8 mouse cellular contexts compared by ENCODE assay signal in the genomic region with DNA sequence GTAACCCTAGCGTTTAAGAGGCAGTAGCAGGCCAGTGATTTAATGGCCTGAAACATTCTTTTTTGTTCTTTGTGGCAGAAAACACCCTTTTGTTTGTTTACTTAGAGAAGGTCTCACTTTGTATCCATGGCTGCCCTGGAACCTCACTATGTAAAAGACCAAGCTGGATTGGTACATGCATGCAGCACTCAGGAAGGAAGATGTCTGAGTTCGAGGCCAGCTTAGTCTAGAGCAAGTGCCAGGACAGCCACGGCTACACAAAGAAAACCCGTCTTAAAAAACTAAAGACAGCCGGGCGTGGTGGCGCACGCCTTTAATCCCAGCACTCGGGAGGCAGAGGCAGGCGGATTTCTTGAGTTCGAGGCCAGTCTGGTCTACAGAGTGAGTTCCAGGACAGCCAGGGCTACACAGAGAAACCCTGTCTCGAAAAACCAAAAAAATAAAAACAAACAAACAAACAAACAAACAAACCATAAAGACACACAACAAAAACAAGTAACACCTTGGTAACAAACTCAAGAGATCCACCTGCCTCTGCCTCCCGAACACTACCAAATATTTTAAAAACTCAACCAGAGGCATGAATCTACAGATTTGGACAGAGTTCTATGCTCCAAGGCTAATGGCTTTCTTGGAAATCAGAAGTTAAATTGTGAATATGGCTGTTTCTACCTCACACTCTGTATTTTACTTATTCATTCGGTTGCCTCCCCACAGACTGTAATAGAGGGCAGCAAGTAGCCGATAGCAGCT. TPM values are rescaled to one million over a fixed set of nuclear protein-coding genes. Genes with fewer than 3 reads are reported as not detected.
DNase-seq lines count a peak whose midpoint lies in the region; ATAC-seq and TF ChIP-seq lines count a peak whose summit lies in the region.

No protein-coding gene starts in this region.

- peaks cover 41% of the 10 kb centered on the region for H3K79me2 ChIP-seq in MEL (ENCODE audit: control insufficient read depth, insufficient read depth, low read length, poor library complexity)

- no peak for TF ChIP-seq CTCF in heart, postnatal 0 days (IDR thresholded peaks at IDR 0.05; ENCODE audit: low read depth)
- TF ChIP-seq CTCF in MEL (IDR thresholded peaks at IDR 0.05 in 2 of 3, conservative IDR thresholded peaks at IDR 0.05 in 1 of 3; ENCODE audit: control insufficient read depth in 1 of 3, insufficient read depth in 1 of 3, low read depth in 2 of 3, low read length in 3 of 3, poor library complexity in 1 of 3, severe bottlenecking in 1 of 3), result no peak

- H3K9ac ChIP-seq in heart, postnatal 0 days (replicated peaks; ENCODE audit: low read depth, low read length), result peak overlapping the region; percentile 55
- peak overlapping the region; percentile 75 for H3K9ac ChIP-seq in MEL (ENCODE audit: control insufficient read depth, low read depth, low read length, poor library complexity, severe bottlenecking)
- H3K9ac ChIP-seq in midbrain, embryonic 11.5 days (ENCODE audit: low read length), result peak overlapping the region; percentile 80

- TF ChIP-seq EP300 in heart, postnatal 0 days (IDR thresholded peaks at IDR 0.05; ENCODE audit: low read depth), result no peak
- no peak for TF ChIP-seq EP300 in MEL (IDR thresholded peaks at IDR 0.05; ENCODE audit: low read depth in 1 of 2, low read length in 2 of 2)

- ATAC-seq in heart, postnatal 0 days (ENCODE audit: insufficient read depth, low read depth), result no peak
- no peak for ATAC-seq in midbrain, embryonic 11.5 days (ENCODE audit: low FRiP score)

- peak overlapping the region; percentile 62 for H3K4me2 ChIP-seq in heart, postnatal 0 days (ENCODE audit: low read depth, low read length)
- H3K4me2 ChIP-seq in midbrain, embryonic 11.5 days, result peak overlapping the region; percentile 54

- 76% methylated on average over 15 of the region's 15 CpGs for WGBS in heart, postnatal 0 days
- 81% methylated on average over 15 of the region's 15 CpGs for WGBS in hindbrain, embryonic 10.5 days
- WGBS in midbrain, embryonic 11.5 days, result 81% methylated on average over 15 of the region's 15 CpGs

- peak overlapping the region; percentile 74 for H3K4me3 ChIP-seq in heart, postnatal 0 days (ENCODE audit: low read depth, low read length)
- peak overlapping the region; percentile 66 for H3K4me3 ChIP-seq in MEL (ENCODE audit: control insufficient read depth in 1 of 2, insufficient read depth in 1 of 2, low read depth in 2 of 2, low read length in 2 of 2)
- H3K4me3 ChIP-seq in hindbrain, embryonic 10.5 days, result peak overlapping the region; percentile 75
- H3K4me3 ChIP-seq in midbrain, embryonic 11.5 days (ENCODE audit: low read depth, low read length), result peak overlapping the region; percentile 60

- no peak for TF ChIP-seq RAD21 in MEL (IDR thresholded peaks at IDR 0.05; ENCODE audit: low read depth, low read length)

- TF ChIP-seq POLR2A in MEL (IDR thresholded peaks at IDR 0.05; ENCODE audit: control insufficient read depth in 1 of 2, insufficient read depth in 1 of 2, low read depth in 1 of 2, low read length in 2 of 2, poor library complexity in 1 of 2), result no peak

- no peaks in the 10 kb centered on the region for H3K27me3 ChIP-seq in heart, postnatal 0 days (ENCODE audit: control insufficient read depth, insufficient read depth, low read length)
- H3K27me3 ChIP-seq in MEL (ENCODE audit: control insufficient read depth in 1 of 2, insufficient read depth in 2 of 2, low read length in 2 of 2), result no peaks in the 10 kb centered on the region
- no peaks in the 10 kb centered on the region for H3K27me3 ChIP-seq in hindbrain, embryonic 10.5 days (ENCODE audit: insufficient read depth, poor library complexity, severe bottlenecking)
- H3K27me3 ChIP-seq in midbrain, embryonic 11.5 days (ENCODE audit: control insufficient read depth, insufficient read depth, low read length), result no peaks in the 10 kb centered on the region

- DNase-seq in heart, postnatal 0 days (ENCODE audit: low spot score), result no peak
- DNase-seq in heart, adult 9 months (ENCODE audit: low spot score in 2 of 2), result no peak
- peak; percentile 67 for DNase-seq in MEL (ENCODE audit: low read depth, low spot score)
- no peak for DNase-seq in hindbrain, embryonic 10.5 days (ENCODE audit: low spot score)
- DNase-seq in midbrain, embryonic 11.5 days (ENCODE audit: low spot score, missing footprints), result no peak
- no peak for DNase-seq in retina, embryonic 14.5 days (ENCODE audit: low spot score)
- DNase-seq in spleen, postnatal 14 days (ENCODE audit: low spot score in 2 of 2), result no peak
- DNase-seq in ovary, postnatal 10 days (ENCODE audit: low spot score), result no peak

- H3K27ac ChIP-seq in heart, postnatal 0 days (ENCODE audit: low read depth), result peak overlapping the region; percentile 92
- H3K27ac ChIP-seq in MEL (ENCODE audit: control insufficient read depth, low read depth, low read length), result peak overlapping the region; percentile 79
- peak overlapping the region; percentile 99 for H3K27ac ChIP-seq in hindbrain, embryonic 10.5 days
- H3K27ac ChIP-seq in midbrain, embryonic 11.5 days (ENCODE audit: low read depth, low read length), result peak overlapping the region; percentile 92

- peaks cover 14% of the 10 kb centered on the region for H3K4me1 ChIP-seq in heart, postnatal 0 days (ENCODE audit: control insufficient read depth, insufficient read depth)
- peaks cover 13 to 29% of the 10 kb centered on the region in 2 experiments for H3K4me1 ChIP-seq in MEL (ENCODE audit: control insufficient read depth in 1 of 2, insufficient read depth in 2 of 2, low read length in 2 of 2)
- peaks cover 25% of the 10 kb centered on the region for H3K4me1 ChIP-seq in hindbrain, embryonic 10.5 days (replicated peaks)
- peaks cover 13% of the 10 kb centered on the region for H3K4me1 ChIP-seq in midbrain, embryonic 11.5 days (ENCODE audit: control insufficient read depth, insufficient read depth, low read length)

- H3K36me3 ChIP-seq in heart, postnatal 0 days (replicated peaks; ENCODE audit: control insufficient read depth, insufficient read depth, low read length), result no peaks in the 10 kb centered on the region
- peaks cover 10 to 33% of the 10 kb centered on the region in 2 experiments for H3K36me3 ChIP-seq in MEL (ENCODE audit: control insufficient read depth in 1 of 2, insufficient read depth in 2 of 2, low read length in 2 of 2)
- H3K36me3 ChIP-seq in hindbrain, embryonic 10.5 days, result peaks cover 19% of the 10 kb centered on the region
- no peaks in the 10 kb centered on the region; the same call in 1 of the 2 replicates for H3K36me3 ChIP-seq in midbrain, embryonic 11.5 days (ENCODE audit: control insufficient read depth, insufficient read depth, low read length)

- H3K9me3 ChIP-seq in heart, postnatal 0 days (replicated peaks; ENCODE audit: control insufficient read depth, low read length), result no peaks in the 10 kb centered on the region
- H3K9me3 ChIP-seq in MEL (replicated peaks; ENCODE audit: insufficient read depth, low read length), result no peaks in the 10 kb centered on the region
- H3K9me3 ChIP-seq in hindbrain, embryonic 10.5 days, result no peaks in the 10 kb centered on the region
- no peaks in the 10 kb centered on the region for H3K9me3 ChIP-seq in midbrain, embryonic 11.5 days (ENCODE audit: control insufficient read depth, low read length)

TF ChIP-seq in MEL, 35 proteins besides CTCF, POLR2A, EP300 and RAD21 (continues in another document):
- 0 out of 2 replicates have a peak, but pooled peaks have one; percentile 80 for TF ChIP-seq CHD1 (IDR thresholded peaks at IDR 0.05; ENCODE audit: low read depth, low read length)
- TF ChIP-seq UBTF (IDR thresholded peaks at IDR 0.05; ENCODE audit: borderline replicate concordance, insufficient read depth, low read depth, low read length), result 0 out of 2 replicates have a peak, but pooled peaks have one; percentile 9
- TF ChIP-seq SMC3 (IDR thresholded peaks at IDR 0.05; ENCODE audit: low read depth, low read length), result no peak
- no peak for TF ChIP-seq ZNF384 (IDR thresholded peaks at IDR 0.05; ENCODE audit: low read depth, low read length)
- TF ChIP-seq USF1 (IDR thresholded peaks at IDR 0.05; ENCODE audit: low read depth, low read length), result no peak
- TF ChIP-seq TBP (IDR thresholded peaks at IDR 0.05; ENCODE audit: low read depth, low read length), result no peak
- no peak for TF ChIP-seq ZC3H11A (IDR thresholded peaks at IDR 0.05; ENCODE audit: low read depth, low read length)
- no peak for TF ChIP-seq RCOR1 (IDR thresholded peaks at IDR 0.05; ENCODE audit: low read depth, low read length)
- no peak for TF ChIP-seq MEF2A (IDR thresholded peaks at IDR 0.05; ENCODE audit: extremely low read depth, insufficient replicate concordance, low read depth, low read length, poor library complexity, severe bottlenecking)

RNA-seq across cellular contexts. Expression of a gene that starts 0.9 kb away (rescaled TPM):
- total RNA-seq in heart, postnatal 0 days (2014; rRNA removed; ENCODE audit: low replicate concordance), result 55.9 and 66.0 TPM in 2 replicates
- polyA plus RNA-seq in heart, postnatal 0 days (2015; fragmentation: Nextera tagmentation; extraction: Ambion mirVana), result 22.2 and 22.9 TPM in 2 replicates
- 249 and 263 TPM in 2 replicates for total RNA-seq in MEL (2012; rRNA removed)
- polyA plus RNA-seq in MEL (2012; ENCODE audit: insufficient read depth in 1 of 2, insufficient read length in 2 of 2, low read depth in 1 of 2, low replicate concordance in 2 of 2, missing spikeins in 1 of 2), result 100 to 1,000 TPM in 1 of 2 experiments, 10 to 100 TPM in 1; 71.4 to 381 TPM
- 153 and 173 TPM in 2 replicates for polyA plus RNA-seq in hindbrain, embryonic 10.5 days (2016; fragmentation: Nextera tagmentation; extraction: Ambion mirVana)
- polyA plus RNA-seq in midbrain, embryonic 11.5 days (2014; fragmentation: Nextera tagmentation; extraction: Ambion mirVana), result 126 and 136 TPM in 2 replicates

RNA-seq across cellular contexts. Expression of a gene that starts 22.4 kb away (rescaled TPM):
- 12.3 and 17.6 TPM in 2 replicates for total RNA-seq in heart, postnatal 0 days (2014; rRNA removed; ENCODE audit: low replicate concordance)
- polyA plus RNA-seq in heart, postnatal 0 days (2015; fragmentation: Nextera tagmentation; extraction: Ambion mirVana), result 9.1 and 11.9 TPM in 2 replicates
- total RNA-seq in MEL (2012; rRNA removed), result 22.8 and 24.0 TPM in 2 replicates
- polyA plus RNA-seq in MEL (2012; ENCODE audit: insufficient read depth in 1 of 2, insufficient read length in 2 of 2, low read depth in 1 of 2, low replicate concordance in 2 of 2, missing spikeins in 1 of 2), result 10 to 100 TPM in 1 of 2 experiments, not detected in 1; 84.9 TPM
- polyA plus RNA-seq in hindbrain, embryonic 10.5 days (2016; fragmentation: Nextera tagmentation; extraction: Ambion mirVana), result 21.5 and 23.7 TPM in 2 replicates
- polyA plus RNA-seq in midbrain, embryonic 11.5 days (2014; fragmentation: Nextera tagmentation; extraction: Ambion mirVana), result 14.8 and 15.1 TPM in 2 replicates

RNA-seq across cellular contexts. Expression of a gene that starts 22.5 kb away (rescaled TPM):
- total RNA-seq in heart, postnatal 0 days (2014; rRNA removed; ENCODE audit: low replicate concordance), result 33.4 and 44.6 TPM in 2 replicates
- 23.2 and 23.7 TPM in 2 replicates for polyA plus RNA-seq in heart, postnatal 0 days (2015; fragmentation: Nextera tagmentation; extraction: Ambion mirVana)
- total RNA-seq in MEL (2012; rRNA removed), result 74.1 and 87.9 TPM in 2 replicates
- polyA plus RNA-seq in MEL (2012; ENCODE audit: insufficient read depth in 1 of 2, insufficient read length in 2 of 2, low read depth in 1 of 2, low replicate concordance in 2 of 2, missing spikeins in 1 of 2), result 100 to 1,000 TPM in 1 of 2 experiments, 10 to 100 TPM in 1; 45.8 to 163 TPM
- polyA plus RNA-seq in hindbrain, embryonic 10.5 days (2016; fragmentation: Nextera tagmentation; extraction: Ambion mirVana), result 33.8 and 38.4 TPM in 2 replicates
- 57.9 and 59.9 TPM in 2 replicates for polyA plus RNA-seq in midbrain, embryonic 11.5 days (2014; fragmentation: Nextera tagmentation; extraction: Ambion mirVana)
